Mouse (Mus musculus): ENCODE data around the gene Smim17.
A peak's percentile ranks its signal among the peaks of the same experiment; 100 is the strongest.
"Not testable (repeated sequence)": the region's sequence is repeated elsewhere in the genome, so short reads cannot be mapped to it uniquely, and the experiment has no call there.

The Smim17 gene

GRCm38 (mm10) chr7:6419894-6420293, 21.4 kb downstream of the Smim17 start:
- DNase-seq = no peak

- DNase-seq = no peak
Measured at GRCm38 (mm10) chr7:6429381-6429780, 30.9 kb downstream of the Smim17 start.

GRCm38 (mm10) chr7:6430342-6430741, 31.8 kb downstream of the Smim17 start:
- DNase-seq = peak in 1 of 2 experiments; percentile 16

GRCm38 (mm10) chr7:6438388-6438787, 39.9 kb downstream of the Smim17 start, which contains the start of gene Olfr1344:
Olfr1344 (plus strand) TSS chr7:6438688.
- DNase-seq = no peak

GRCm38 (mm10) chr7:6441173-6441572, 42.7 kb downstream of the Smim17 start:
- DNase-seq = no peak

- DNase-seq = no peak
Measured at GRCm38 (mm10) chr7:6447771-6448170, 49.3 kb downstream of the Smim17 start.

GRCm38 (mm10) chr7:6455868-6456267, 57.4 kb downstream of the Smim17 start, which contains the start of gene Olfr1336:
Olfr1336 (plus strand) TSS chr7:6456168.
- DNase-seq = no peak

GRCm38 (mm10) chr7:6456399-6456798, 57.9 kb downstream of the Smim17 start:
- no peak for DNase-seq

- no peak for DNase-seq
Measured at GRCm38 (mm10) chr7:6466951-6467350, 68.4 kb downstream of the Smim17 start, which contains the start of gene Olfr1346. Olfr1346 (plus strand) TSS chr7:6467101.

GRCm38 (mm10) chr7:6477633-6478032, 79.1 kb downstream of the Smim17 start:
- DNase-seq = not testable (repeated sequence)
